Mouse (Mus musculus) cortical plate, adult 2 months (tissue): Measurements from ENCODE around the gene Gm3415. TPM values are rescaled to one million over a fixed set of nuclear protein-coding genes. Genes with fewer than 3 reads are reported as not detected.

ENCODE experiments used
- H3K27ac ChIP-seq: fragments of 200-500 bp; 2 replicates; pipeline ENCODE4 v1.5.1; 2012; ENCODE audit warnings: low read length, control low read depth, inconsistent platforms; ENCODE audit not compliant: insufficient read depth
- H3K4me1 ChIP-seq: fragments of 200-500 bp; 2 replicates; pipeline ENCODE4 v1.6.1; 2011; ENCODE audit warnings: low read length; ENCODE audit not compliant: control insufficient read depth, insufficient read depth
- H3K4me3 ChIP-seq: fragments of 200-500 bp; 2 replicates; pipeline ENCODE4 v1.5.1; 2011; ENCODE audit warnings: mild to moderate bottlenecking, low read length, control low read depth; ENCODE audit not compliant: insufficient read depth
- CTCF ChIP-seq: fragments of 200-500 bp; IDR thresholded peaks from 2 replicates; pipeline ENCODE4 v1.5.1; 2011; ENCODE audit warnings: mild to moderate bottlenecking, control low read depth, low read length; ENCODE audit not compliant: insufficient read depth; ENCODE audit errors: extremely low read depth
- POLR2A ChIP-seq: fragments of 200-500 bp; IDR thresholded peaks from 2 replicates; pipeline ENCODE4 v1.6.1; 2011; ENCODE audit warnings: mild to moderate bottlenecking, low read length, control low read depth; ENCODE audit not compliant: insufficient read depth; ENCODE audit errors: extremely low read depth
- polyA plus RNA-seq: library from polyadenylated mRNA; depleted of rRNA; stranded (reverse); fragments of >200 nt; gene quantifications from 2 replicates; pipeline ENCODE4 v1.2.3, GENCODE M21; 2012

Gm3415 gene
- polyA plus RNA-seq, 1 experiment = not detected

DNA sequence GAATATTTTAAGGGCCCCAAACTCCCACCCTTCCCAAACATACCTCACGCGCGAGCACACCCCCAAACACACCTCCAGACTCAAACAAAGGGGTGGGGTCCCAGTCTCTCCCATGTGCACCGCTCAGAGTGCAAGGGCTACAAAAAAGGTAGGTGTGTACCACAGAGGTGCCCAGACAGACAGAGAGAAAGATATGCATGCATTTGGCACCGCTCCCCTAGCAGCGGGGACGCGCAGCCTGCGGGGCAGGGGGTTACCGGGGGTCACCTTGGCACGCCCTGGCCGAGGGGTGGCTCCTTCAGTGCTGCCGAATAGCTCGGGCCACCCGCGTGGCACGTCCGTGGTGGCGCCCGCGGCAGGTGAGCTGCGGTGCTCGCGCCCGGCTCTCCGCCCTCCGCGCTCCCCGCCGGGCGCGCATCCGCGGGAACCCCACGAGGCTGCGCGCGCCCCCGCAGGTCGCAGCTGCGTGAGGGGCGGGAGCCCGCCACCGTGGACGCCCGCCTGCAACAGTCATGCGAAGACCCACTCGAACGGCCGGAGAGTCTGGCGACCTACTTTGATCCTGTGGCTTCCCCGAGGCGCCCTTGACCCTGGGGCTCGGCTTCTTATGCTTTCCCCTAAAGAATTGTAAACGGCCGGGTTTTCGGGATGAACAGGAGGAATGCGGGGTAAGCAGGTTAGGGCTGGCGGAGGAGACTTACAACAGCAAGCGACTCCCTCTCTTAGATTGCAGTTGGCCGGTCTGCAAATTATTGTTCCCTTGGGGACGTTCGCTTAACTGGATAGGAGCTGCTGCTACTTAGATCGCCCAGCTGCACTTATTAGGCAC is 28.8 kb downstream of the Gm3415 start, which contains the start of gene Gpr12:
Gpr12 (minus strand) TSS at position 762 of the 829 bp plus-strand sequence.
- TF ChIP-seq POLR2A (peak; percentile 49; the same call in 1 of the 2 replicates), CTCF (no peak)
- Histone ChIP-seq H3K4me1 (no peaks in the 10 kb centered on the region), H3K4me3 (peak within 1 kb of the TSS; percentile 81), H3K27ac (peak within 1 kb of the TSS; percentile 62; the same call in 1 of the 2 replicates)

- TF ChIP-seq POLR2A = no peak
- no peak for TF ChIP-seq CTCF
- Histone ChIP-seq H3K27ac (no peak overlapping the region), H3K4me1 (no peaks in the 10 kb centered on the region), H3K4me3 (peak overlapping the region; percentile 81)
Observed at GRCm38 (mm10) chr5:146585307-146585651, 29.3 kb downstream of the Gm3415 start.

- no peaks in the 10 kb centered on the region for H3K4me1 ChIP-seq
- no peak for TF ChIP-seq POLR2A
- H3K4me3 ChIP-seq = no peak overlapping the region
- H3K27ac ChIP-seq = no peak overlapping the region
Observed at GRCm38 (mm10) chr5:146586357-146587070, 30.6 kb downstream of the Gm3415 start.

DNA sequence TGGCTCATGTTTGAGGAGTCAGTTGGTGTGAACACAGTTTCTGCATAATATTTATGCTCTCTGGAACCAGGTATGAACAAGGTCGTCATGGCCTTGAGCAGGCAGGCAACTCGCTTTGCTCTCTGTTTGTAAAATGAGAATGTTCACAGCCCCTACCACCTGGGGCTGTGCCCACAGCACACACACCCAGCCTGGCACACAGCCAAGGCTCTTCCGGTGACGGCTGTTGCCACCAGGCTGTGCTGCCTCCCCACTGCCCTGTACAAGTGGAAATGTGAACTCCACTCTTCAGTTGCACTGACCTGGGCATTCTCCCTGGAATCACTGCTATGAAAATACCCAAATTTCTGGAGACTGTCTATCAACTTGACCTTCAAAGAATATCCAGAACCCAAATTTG is 35.1 kb downstream of the Gm3415 start:
- TF ChIP-seq CTCF (no peak), POLR2A (no peak)
- Histone ChIP-seq H3K27ac (no peak overlapping the region), H3K4me1 (no peaks in the 10 kb centered on the region), H3K4me3 (no peak overlapping the region)

- Histone ChIP-seq H3K4me3 (no peak overlapping the region), H3K27ac (no peak overlapping the region), H3K4me1 (no peaks in the 10 kb centered on the region)
- TF ChIP-seq CTCF (no peak), POLR2A (no peak)
Observed at GRCm38 (mm10) chr5:146591636-146592035, 35.7 kb downstream of the Gm3415 start.

DNA sequence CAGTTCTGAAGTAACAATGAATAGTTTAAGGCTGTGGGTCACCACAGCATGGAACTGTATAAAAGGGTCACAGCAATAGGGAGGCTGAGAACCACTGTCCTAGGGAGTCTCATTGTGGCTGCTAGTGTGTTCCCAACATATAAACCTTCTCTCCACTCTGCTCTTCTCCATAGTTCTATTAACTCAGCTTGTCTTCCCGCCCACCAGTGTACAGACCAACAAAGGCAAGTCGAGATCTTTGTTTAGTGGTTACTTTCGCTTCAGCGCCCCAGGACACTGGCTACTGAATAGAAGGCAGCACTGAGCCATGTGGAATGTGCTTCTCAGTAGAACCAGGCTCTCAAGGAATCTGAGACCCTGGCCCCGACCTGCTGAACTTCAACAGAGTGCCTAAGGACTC is 36.6 kb downstream of the Gm3415 start:
- Histone ChIP-seq H3K27ac (no peak overlapping the region), H3K4me3 (no peak overlapping the region), H3K4me1 (no peaks in the 10 kb centered on the region)
- no peak for TF ChIP-seq CTCF
- TF ChIP-seq POLR2A = no peak

GRCm38 (mm10) chr5:146596612-146597502 is 40.9 kb downstream of the Gm3415 start:
- H3K4me3 ChIP-seq = no peak overlapping the region
- TF ChIP-seq POLR2A (no peak), CTCF (no peak)
- H3K27ac ChIP-seq = no peak overlapping the region
- no peaks in the 10 kb centered on the region; the same call in 1 of the 2 replicates for H3K4me1 ChIP-seq

GRCm38 (mm10) chr5:146597503-146597874 is 41.6 kb downstream of the Gm3415 start:
- no peak overlapping the region for H3K4me3 ChIP-seq
- H3K4me1 ChIP-seq = no peaks in the 10 kb centered on the region; the same call in 1 of the 2 replicates
- TF ChIP-seq POLR2A (no peak), CTCF (no peak)
- H3K27ac ChIP-seq = no peak overlapping the region
